ENCODE assay signal across 8 mouse cellular contexts in genomic region chr8:108722671-108723513, GRCm38 (mm10).
DNase-seq lines count a peak whose midpoint lies in the region; ATAC-seq lines count a peak whose summit lies in the region.

No protein-coding gene starts in this region.

- ATAC-seq in heart, embryonic 15.5 days (replicated peaks; ENCODE audit: insufficient number of reproducible peaks, insufficient read depth, low FRiP score, low read depth): no peak; the same call in 1 of the 2 replicates
- peak; percentile 33; the same call in 1 of the 2 replicates for ATAC-seq in lung, embryonic 16.5 days (ENCODE audit: low read depth)
- ATAC-seq in inflammation-experienced regulatory T-cells, adult 6 months: no peak

- H3K9ac ChIP-seq in heart, embryonic 15.5 days: no peak overlapping the region
- no peak overlapping the region for H3K9ac ChIP-seq in lung, embryonic 16.5 days (ENCODE audit: low read length)

- peaks cover 98% of the 10 kb centered on the region for H3K4me1 ChIP-seq in embryonic facial prominence, embryonic 10.5 days
- H3K4me1 ChIP-seq in heart, embryonic 15.5 days (replicated peaks): peaks cover 52% of the 10 kb centered on the region
- peaks cover 75% of the 10 kb centered on the region for H3K4me1 ChIP-seq in lung, embryonic 16.5 days (replicated peaks; ENCODE audit: control insufficient read depth, insufficient read depth, low read length)

- H3K4me2 ChIP-seq in heart, embryonic 15.5 days: no peak overlapping the region
- H3K4me2 ChIP-seq in lung, embryonic 16.5 days (ENCODE audit: low read depth, low read length): no peak overlapping the region

- H3K4me3 ChIP-seq in embryonic facial prominence, embryonic 10.5 days: peak overlapping the region; percentile 21; the same call in 1 of the 2 replicates
- no peak overlapping the region for H3K4me3 ChIP-seq in heart, embryonic 15.5 days
- H3K4me3 ChIP-seq in lung, embryonic 16.5 days (ENCODE audit: low read length): no peak overlapping the region

- no peaks in the 10 kb centered on the region for H3K36me3 ChIP-seq in embryonic facial prominence, embryonic 10.5 days (replicated peaks)
- no peaks in the 10 kb centered on the region for H3K36me3 ChIP-seq in heart, embryonic 15.5 days
- no peaks in the 10 kb centered on the region for H3K36me3 ChIP-seq in lung, embryonic 16.5 days (ENCODE audit: control insufficient read depth, insufficient read depth, low read length)

- H3K9me3 ChIP-seq in embryonic facial prominence, embryonic 10.5 days: no peaks in the 10 kb centered on the region
- H3K9me3 ChIP-seq in heart, embryonic 15.5 days (replicated peaks): no peaks in the 10 kb centered on the region
- no peaks in the 10 kb centered on the region for H3K9me3 ChIP-seq in lung, embryonic 16.5 days (ENCODE audit: control insufficient read depth, low read length)

- 14% methylated on average over 8 of the region's 8 CpGs for WGBS in embryonic facial prominence, embryonic 10.5 days
- WGBS in heart, embryonic 15.5 days: 29% methylated on average over 8 of the region's 8 CpGs
- 19% methylated on average over 8 of the region's 8 CpGs for WGBS in lung, embryonic 16.5 days

- DNase-seq in testis, postnatal 10 days (ENCODE audit: low spot score): peak; percentile 56
- no peak for DNase-seq in testis, postnatal 14 days (ENCODE audit: low spot score)
- no peak for DNase-seq in embryonic facial prominence, embryonic 10.5 days (ENCODE audit: low spot score)
- peak; percentile 83 for DNase-seq in kidney, postnatal 14 days
- DNase-seq in ovary, postnatal 14 days (ENCODE audit: low spot score): peak; percentile 48

- H3K27me3 ChIP-seq in embryonic facial prominence, embryonic 10.5 days (replicated peaks; ENCODE audit: low read depth, poor library complexity, severe bottlenecking): peaks cover 24% of the 10 kb centered on the region
- no peaks in the 10 kb centered on the region for H3K27me3 ChIP-seq in heart, embryonic 15.5 days
- no peaks in the 10 kb centered on the region for H3K27me3 ChIP-seq in lung, embryonic 16.5 days (ENCODE audit: control insufficient read depth, insufficient read depth, low read depth, low read length)

- peak overlapping the region; percentile 59 for H3K27ac ChIP-seq in embryonic facial prominence, embryonic 10.5 days (replicated peaks)
- peak overlapping the region; percentile 31; the same call in 1 of the 2 replicates for H3K27ac ChIP-seq in heart, embryonic 15.5 days
- peak overlapping the region; percentile 78 for H3K27ac ChIP-seq in lung, embryonic 16.5 days (ENCODE audit: low read length)

Comparison
In these comparisons a context has a peak if more than half of its experiments do, and no peak if none do; other contexts are left out.
1. DNase-seq: peak in testis, postnatal 10 days (single experiment), kidney, postnatal 14 days (single experiment) and ovary, postnatal 14 days (single experiment); none in testis, postnatal 14 days (single experiment) and embryonic facial prominence, embryonic 10.5 days (single experiment).
2. Peak in every context shown above with its lines, with median percentiles within 50 percentile points of each other: H3K27ac ChIP-seq.